Mouse (Mus musculus) thymus, adult 18-20 months (tissue): ENCODE results near the gene Rnf183.
"Not testable (repeated sequence)": the region's sequence is repeated elsewhere in the genome, so short reads cannot be mapped to it uniquely, and the experiment has no call there.

ENCODE experiments used
- DNase-seq, 2 experiments: peaks; one replicate each; pipeline ENCODE4 v3.0.0; 2022; ENCODE audit warnings: mixed read lengths in 2 of 2

Gene Rnf183

GRCm38 (mm10) chr4:62435081-62435480 is at the start of gene Rnf183:
Rnf183 (minus strand) TSS chr4:62435252.
- no peak for DNase-seq

- DNase-seq, result no peak
Observed at GRCm38 (mm10) chr4:62480709-62481605, 45.9 kb upstream of the Rnf183 start.

GRCm38 (mm10) chr4:62479937-62480708 is 45.1 kb upstream of the Rnf183 start, which contains the start of gene Bspry:
Bspry (plus strand) TSS chr4:62480053.
- DNase-seq, result peak; percentile 38 to 41

GRCm38 (mm10) chr4:62479593-62479936 is 44.5 kb upstream of the Rnf183 start:
- not testable (repeated sequence) for DNase-seq

- DNase-seq, result no peak
Observed at GRCm38 (mm10) chr4:62477542-62478244, 42.6 kb upstream of the Rnf183 start.

- no peak for DNase-seq
Observed at GRCm38 (mm10) chr4:62475793-62476192, 40.7 kb upstream of the Rnf183 start.

- DNase-seq, result no peak
Observed at GRCm38 (mm10) chr4:62475131-62475530, 40.1 kb upstream of the Rnf183 start.

- no peak for DNase-seq
Observed at GRCm38 (mm10) chr4:62472071-62472470, 37.0 kb upstream of the Rnf183 start.

GRCm38 (mm10) chr4:62470598-62471051 is 35.6 kb upstream of the Rnf183 start, which contains the start of gene Wdr31:
Wdr31 (minus strand) TSS chr4:62470896.
- peak; percentile 58 to 60 for DNase-seq

- no peak for DNase-seq
Observed at GRCm38 (mm10) chr4:62468158-62468557, 33.1 kb upstream of the Rnf183 start.

GRCm38 (mm10) chr4:62463124-62463523 is 28.1 kb upstream of the Rnf183 start:
- no peak for DNase-seq

- DNase-seq, result no peak
Observed at GRCm38 (mm10) chr4:62460348-62460747, 25.3 kb upstream of the Rnf183 start.

- DNase-seq, result no peak
Observed at GRCm38 (mm10) chr4:62459081-62459480, 24.0 kb upstream of the Rnf183 start.

- DNase-seq, result no peak
Observed at GRCm38 (mm10) chr4:62454995-62455394, 19.9 kb upstream of the Rnf183 start.

GRCm38 (mm10) chr4:62440986-62441385 is 5.9 kb upstream of the Rnf183 start:
- no peak for DNase-seq

- DNase-seq, result no peak
Observed at GRCm38 (mm10) chr4:62440544-62440943, 5.5 kb upstream of the Rnf183 start.

- DNase-seq, result no peak
Observed at GRCm38 (mm10) chr4:62439793-62440192, 4.7 kb upstream of the Rnf183 start.

- DNase-seq, result no peak
Observed at GRCm38 (mm10) chr4:62437871-62438270, 2.8 kb upstream of the Rnf183 start.

GRCm38 (mm10) chr4:62437256-62437778 is 2.3 kb upstream of the Rnf183 start:
- no peak for DNase-seq

GRCm38 (mm10) chr4:62433939-62434870 is 847 bp downstream of the Rnf183 start:
- DNase-seq, result no peak

- DNase-seq, result no peak
Observed at GRCm38 (mm10) chr4:62431522-62431921, 3.5 kb downstream of the Rnf183 start.

- DNase-seq, result no peak
Observed at GRCm38 (mm10) chr4:62430678-62431077, 4.4 kb downstream of the Rnf183 start.
